Mouse (Mus musculus): ENCODE measurements at regions not wholly inside any gene's neighbourhood (a gene's known extent, or its start where the extent isn't known, plus 50 kb on each side); places are given as distances from the start of the nearest gene placed in this dataset.
A peak's percentile ranks its signal among the peaks of the same experiment; 100 is the strongest.

- in situ Hi-C loops (cut with MboI; ENCODE audit: low pct_ligation_motif_present, low pct_unique_long_range_greater_than_20kb, low sequenced_read_pairs) (no loop called here), dilution Hi-C loops (cut with MboI; ENCODE audit: extremely low pct_ligation_motif_present, extremely low pct_unique_long_range_greater_than_20kb, low sequenced_read_pairs) (no loop called here)
- H3K36me3 ChIP-seq (replicated peaks in 1 of 2; ENCODE audit: control insufficient read depth in 1 of 2, insufficient read depth in 1 of 2, low read length in 1 of 2) = no peaks in the 10 kb centered on the region
- no peaks in the 10 kb centered on the region for H3K79me2 ChIP-seq (replicated peaks; ENCODE audit: control insufficient read depth, extremely low read depth, insufficient read depth, poor library complexity, severe bottlenecking)
- H3K4me3 ChIP-seq (replicated peaks in 1 of 3; ENCODE audit: low read depth in 2 of 3, low read length in 2 of 3, poor library complexity in 1 of 3) = no peak overlapping the region
- H3K9me3 ChIP-seq (replicated peaks; ENCODE audit: low read length) = no peaks in the 10 kb centered on the region
- no peak overlapping the region for H3K9ac ChIP-seq (ENCODE audit: insufficient read depth, low read depth)
- TF ChIP-seq JUND (conservative IDR thresholded peaks at IDR 0.05; ENCODE audit: low read depth, low read length) (no peak), JUN (IDR thresholded peaks at IDR 0.05; ENCODE audit: insufficient read depth, low read depth, low read length) (no peak), ETS1 (conservative IDR thresholded peaks at IDR 0.05; ENCODE audit: low read depth, low read length) (no peak), RAD21 (IDR thresholded peaks at IDR 0.05; ENCODE audit: low read depth, low read length) (no peak), CTCF (conservative IDR thresholded peaks at IDR 0.05 in 1 of 2, IDR thresholded peaks at IDR 0.05 in 1 of 2; ENCODE audit: low read depth in 2 of 2, low read length in 2 of 2) (no peak), HCFC1 (IDR thresholded peaks at IDR 0.05; ENCODE audit: low read depth, low read length) (no peak)
- no peak for DNase-seq (ENCODE audit: extremely low read depth)
- no peak overlapping the region for H3K4me2 ChIP-seq (ENCODE audit: insufficient read depth, low read depth, poor library complexity, severe bottlenecking)
- no peak overlapping the region for H3K27ac ChIP-seq (ENCODE audit: insufficient read depth, low read depth)
- H3K4me1 ChIP-seq (ENCODE audit: control insufficient read depth in 1 of 2, insufficient read depth in 2 of 2) = peaks cover 5 to 15% of the 10 kb centered on the region in 2 experiments
- no peaks in the 10 kb centered on the region for H3K27me3 ChIP-seq (replicated peaks)
Measured at GRCm38 (mm10) chr2:57178056-57178455, 54.3 kb upstream of the Nr4a2 start.

DNA sequence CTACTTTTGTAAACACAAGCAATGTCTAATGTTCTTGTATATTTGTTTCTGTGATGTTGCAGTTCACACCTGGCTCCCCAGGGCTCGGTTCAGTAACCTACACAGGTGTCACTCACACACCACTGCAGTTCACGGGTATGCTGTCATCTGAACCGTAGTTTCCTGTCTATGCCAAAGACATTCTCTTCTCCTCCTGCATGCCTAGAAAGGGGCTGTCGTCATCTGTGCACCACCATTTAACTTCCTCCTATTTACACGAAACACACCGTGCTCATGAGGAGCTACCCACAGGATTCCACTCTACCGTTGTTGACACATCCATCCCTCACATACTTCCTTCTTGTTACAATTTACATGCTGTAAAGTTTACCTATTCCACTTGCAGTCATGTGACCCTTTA is 52.7 kb upstream of the Nr4a2 start:
- no peak overlapping the region for H3K4me3 ChIP-seq (replicated peaks in 1 of 3; ENCODE audit: low read depth in 2 of 3, low read length in 2 of 3, poor library complexity in 1 of 3)
- no peak overlapping the region for H3K27ac ChIP-seq (ENCODE audit: insufficient read depth, low read depth)
- H3K27me3 ChIP-seq (replicated peaks) = no peaks in the 10 kb centered on the region
- H3K36me3 ChIP-seq (replicated peaks in 1 of 2; ENCODE audit: control insufficient read depth in 1 of 2, insufficient read depth in 1 of 2, low read length in 1 of 2) = no peaks in the 10 kb centered on the region
- TF ChIP-seq EP300 (IDR thresholded peaks at IDR 0.05; ENCODE audit: low read length) (no peak), CHD1 (IDR thresholded peaks at IDR 0.05; ENCODE audit: low read depth, low read length) (no peak), USF2 (conservative IDR thresholded peaks at IDR 0.05; ENCODE audit: low read depth, low read length) (0 out of 2 replicates have a peak, but pooled peaks have one; percentile 15)
- no peaks in the 10 kb centered on the region for H3K9me3 ChIP-seq (replicated peaks; ENCODE audit: low read length)
- H3K4me1 ChIP-seq (ENCODE audit: control insufficient read depth in 1 of 2, insufficient read depth in 2 of 2) = peaks cover 5 to 15% of the 10 kb centered on the region in 2 experiments
- in situ Hi-C loops (cut with MboI; ENCODE audit: low pct_ligation_motif_present, low pct_unique_long_range_greater_than_20kb, low sequenced_read_pairs) (no loop called here), dilution Hi-C loops (cut with MboI; ENCODE audit: extremely low pct_ligation_motif_present, extremely low pct_unique_long_range_greater_than_20kb, low sequenced_read_pairs) (no loop called here)
- no peak overlapping the region for H3K9ac ChIP-seq (ENCODE audit: insufficient read depth, low read depth)
- H3K79me2 ChIP-seq (replicated peaks; ENCODE audit: control insufficient read depth, extremely low read depth, insufficient read depth, poor library complexity, severe bottlenecking) = no peaks in the 10 kb centered on the region
- DNase-seq (ENCODE audit: extremely low read depth) = no peak
- H3K4me2 ChIP-seq (ENCODE audit: insufficient read depth, low read depth, poor library complexity, severe bottlenecking) = no peak overlapping the region

DNA sequence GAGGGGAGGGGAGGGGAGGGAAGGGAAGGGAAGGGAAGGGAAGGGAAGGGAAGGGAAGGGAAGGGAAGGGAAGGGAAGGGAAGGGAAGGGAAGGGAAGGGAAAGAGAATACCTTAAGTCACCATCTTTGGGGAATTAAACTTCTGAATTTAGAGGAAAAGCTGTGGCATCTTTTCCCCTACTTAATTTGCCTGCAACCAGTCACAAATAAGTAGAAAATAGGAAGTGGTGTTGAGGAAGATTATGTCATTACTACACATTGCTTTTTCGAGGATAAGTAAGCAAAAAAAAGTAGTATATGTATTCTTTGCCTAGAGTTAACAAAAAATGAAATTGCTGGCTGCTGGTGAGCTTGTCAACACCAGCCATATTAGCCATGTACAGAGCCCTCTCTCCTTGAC is 51.4 kb upstream of the Nr4a2 start:
- no peaks in the 10 kb centered on the region for H3K9me3 ChIP-seq (replicated peaks; ENCODE audit: low read length)
- no peak overlapping the region for H3K4me2 ChIP-seq (ENCODE audit: insufficient read depth, low read depth, poor library complexity, severe bottlenecking)
- no peak overlapping the region for H3K27ac ChIP-seq (ENCODE audit: insufficient read depth, low read depth)
- in situ Hi-C loops (cut with MboI; ENCODE audit: low pct_ligation_motif_present, low pct_unique_long_range_greater_than_20kb, low sequenced_read_pairs) (no loop called here), dilution Hi-C loops (cut with MboI; ENCODE audit: extremely low pct_ligation_motif_present, extremely low pct_unique_long_range_greater_than_20kb, low sequenced_read_pairs) (no loop called here)
- no peaks in the 10 kb centered on the region for H3K36me3 ChIP-seq (replicated peaks in 1 of 2; ENCODE audit: control insufficient read depth in 1 of 2, insufficient read depth in 1 of 2, low read length in 1 of 2)
- TF ChIP-seq CHD1 (IDR thresholded peaks at IDR 0.05; ENCODE audit: low read depth, low read length) = no peak
- no peak for TF ChIP-seq ZC3H11A (IDR thresholded peaks at IDR 0.05; ENCODE audit: low read depth, low read length)
- no peak for TF ChIP-seq MAFK (IDR thresholded peaks at IDR 0.05; ENCODE audit: insufficient replicate concordance, low read length)
- H3K4me1 ChIP-seq (ENCODE audit: control insufficient read depth in 1 of 2, insufficient read depth in 2 of 2) = peaks cover 5 to 8% of the 10 kb centered on the region in 2 experiments
- no peaks in the 10 kb centered on the region for H3K79me2 ChIP-seq (replicated peaks; ENCODE audit: control insufficient read depth, extremely low read depth, insufficient read depth, poor library complexity, severe bottlenecking)
- no peak overlapping the region for H3K4me3 ChIP-seq (replicated peaks in 1 of 3; ENCODE audit: low read depth in 2 of 3, low read length in 2 of 3, poor library complexity in 1 of 3)
- H3K27me3 ChIP-seq (replicated peaks) = no peaks in the 10 kb centered on the region
- DNase-seq (ENCODE audit: extremely low read depth) = no peak
- no peak overlapping the region for H3K9ac ChIP-seq (ENCODE audit: insufficient read depth, low read depth)
